Mouse (Mus musculus) frontal cortex, postnatal 25 days (tissue): Measurements from ENCODE around the gene Tasp1.
"Not testable (repeated sequence)": the region's sequence is repeated elsewhere in the genome, so short reads cannot be mapped to it uniquely, and the experiment has no call there.

ENCODE experiments used
- DNase-seq, 2 experiments: peaks; one replicate each; pipeline ENCODE4 v3.0.0; 2022; ENCODE audit warnings: low spot score in 2 of 2

The Tasp1 gene

DNA sequence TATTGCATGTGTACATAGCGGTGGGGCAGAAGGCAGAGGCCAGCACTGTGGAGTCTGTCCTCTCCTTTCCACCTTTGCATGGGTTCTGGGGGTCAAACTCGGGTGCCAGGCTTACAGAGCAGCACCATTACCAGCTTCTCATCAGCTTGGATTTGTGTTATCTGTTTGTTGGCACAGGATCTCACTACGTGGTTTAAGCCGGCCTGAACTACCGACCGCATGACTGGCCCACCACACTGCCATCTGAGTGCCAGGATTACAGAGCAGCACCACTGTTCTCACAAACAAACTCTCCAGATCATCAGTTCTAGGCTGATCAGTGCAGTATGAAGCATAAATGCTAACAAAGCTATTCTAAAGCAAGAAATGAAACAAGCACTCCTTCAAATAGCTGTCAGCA is 8.5 kb downstream of the Tasp1 start:
- DNase-seq: no peak

DNA sequence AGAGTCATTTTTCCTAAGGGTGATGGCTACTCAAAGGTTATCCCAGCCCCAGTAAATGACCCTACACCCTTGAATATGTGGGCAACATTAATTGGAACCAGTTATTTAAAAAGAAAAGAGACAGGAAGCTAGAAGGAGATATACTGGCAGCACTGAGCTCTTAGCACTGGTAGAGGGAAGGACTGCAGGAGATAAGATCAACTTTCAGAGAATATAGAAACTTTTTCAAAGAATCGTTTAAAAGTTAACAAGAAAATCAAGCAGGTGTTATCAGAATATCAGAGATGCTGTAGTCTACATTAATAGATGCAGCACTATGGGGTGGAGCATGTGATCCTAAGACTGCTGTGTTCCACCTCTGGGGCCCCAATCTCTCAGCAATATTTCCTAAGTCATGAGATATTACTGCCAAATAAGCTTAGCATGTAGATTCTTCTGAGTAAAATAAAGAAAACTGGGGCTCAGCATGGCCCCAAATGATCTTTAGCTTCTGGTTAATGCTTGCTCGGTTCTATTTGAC is 14.9 kb downstream of the Tasp1 start:
- no peak for DNase-seq

DNA sequence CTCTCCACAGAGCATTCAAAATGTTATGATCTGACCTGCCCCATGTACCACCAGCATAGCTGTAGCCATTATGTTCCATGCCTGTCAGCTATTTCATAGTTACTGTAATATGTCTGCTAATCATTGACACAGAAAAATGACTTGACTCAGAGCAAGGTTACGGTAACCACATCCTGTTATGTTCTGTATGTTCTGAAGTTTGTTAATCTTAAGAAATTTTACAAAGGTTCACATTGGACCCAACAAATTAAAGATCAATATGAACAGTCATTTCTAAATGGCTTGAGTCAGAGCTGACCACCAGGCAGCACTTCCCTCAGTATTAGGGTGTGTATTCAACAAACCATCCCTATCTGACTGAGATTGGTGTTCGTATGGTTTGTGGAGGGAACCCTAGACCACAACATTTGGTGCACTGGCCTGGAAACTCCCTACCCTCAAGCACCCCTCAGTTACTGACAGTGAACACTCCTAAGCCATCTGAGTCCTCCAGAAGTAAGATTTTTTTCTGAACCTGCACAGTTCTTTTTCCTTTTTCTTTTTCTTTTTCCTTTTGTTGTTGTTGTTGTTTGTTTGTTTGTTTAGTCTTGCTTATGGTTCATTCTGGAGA is 24.0 kb downstream of the Tasp1 start:
- DNase-seq: no peak

DNA sequence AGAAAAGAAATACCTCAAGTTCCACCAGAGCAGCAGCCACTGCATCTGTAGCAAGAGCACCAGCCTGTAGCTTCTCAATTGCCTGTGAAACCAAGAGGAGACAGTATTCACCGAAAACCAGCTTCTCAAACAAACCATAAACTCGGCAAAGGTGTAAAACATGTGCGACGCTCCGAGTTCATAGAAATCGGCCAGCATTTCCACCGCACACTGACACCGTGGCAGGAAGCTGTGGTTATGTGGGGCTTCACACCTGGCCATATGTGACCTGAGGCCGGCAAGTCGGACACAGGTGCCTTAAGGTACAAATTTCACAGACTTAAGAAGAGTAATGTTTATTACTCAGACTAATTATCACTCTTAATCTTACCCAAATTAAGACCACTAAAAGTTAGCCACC is 24.5 kb downstream of the Tasp1 start:
- DNase-seq: no peak

DNA sequence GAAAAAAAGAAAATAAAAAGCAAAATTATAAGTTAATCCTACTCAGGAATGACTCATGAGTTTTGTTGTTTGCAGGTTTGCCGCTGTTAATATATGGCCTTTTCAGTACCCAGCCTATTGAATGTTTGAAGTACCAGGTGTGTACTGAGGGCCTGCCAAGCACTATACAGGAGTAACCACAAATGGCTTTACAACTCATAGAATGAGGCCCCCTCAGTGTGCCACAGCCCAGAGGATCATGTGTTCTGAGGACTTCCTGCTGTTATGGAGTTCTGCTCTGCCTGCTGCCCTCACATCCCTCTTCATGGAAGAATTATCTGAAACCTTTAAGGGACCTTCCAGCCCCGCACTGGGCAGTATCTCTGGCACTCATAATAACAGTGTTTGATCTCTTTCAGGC is 29.1 kb downstream of the Tasp1 start:
- no peak for DNase-seq

DNA sequence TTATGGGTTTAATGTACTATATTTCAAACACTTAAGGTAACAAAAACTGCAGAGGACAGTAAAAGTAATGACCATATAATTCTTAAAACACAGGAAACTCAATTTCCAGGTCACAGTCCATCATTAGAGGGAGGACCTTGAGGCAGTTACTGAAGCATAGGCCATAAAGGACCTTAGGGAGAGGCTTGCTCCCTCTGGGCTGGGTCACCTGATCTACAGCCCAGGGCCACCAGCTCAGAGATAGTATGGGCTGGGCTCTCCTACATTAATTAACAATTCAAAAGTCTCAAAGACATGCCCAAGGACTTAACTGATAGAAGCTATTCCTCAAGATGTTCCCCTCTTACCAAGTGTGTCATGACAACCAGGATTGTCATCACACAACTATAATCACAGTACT is 29.8 kb downstream of the Tasp1 start:
- DNase-seq: no peak

DNA sequence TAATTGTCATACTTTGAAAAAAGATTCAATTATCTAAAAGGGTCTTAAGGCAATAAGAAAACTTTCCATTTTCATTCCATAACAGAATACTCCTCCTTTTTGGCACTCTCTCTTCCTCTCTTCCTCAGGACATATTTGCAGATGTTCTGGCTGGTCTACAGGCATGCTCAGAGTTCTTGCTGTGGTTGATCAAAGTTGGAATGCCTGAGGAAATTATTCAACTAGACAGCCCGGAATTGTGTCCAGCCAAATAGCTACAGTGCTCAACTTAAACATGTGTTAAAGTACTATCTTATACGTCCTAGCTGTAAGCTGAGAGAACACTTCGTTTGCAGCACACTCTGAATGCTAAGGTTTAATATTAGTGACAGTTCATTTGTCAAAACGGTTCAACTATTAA is 41.7 kb downstream of the Tasp1 start:
- DNase-seq: no peak

DNA sequence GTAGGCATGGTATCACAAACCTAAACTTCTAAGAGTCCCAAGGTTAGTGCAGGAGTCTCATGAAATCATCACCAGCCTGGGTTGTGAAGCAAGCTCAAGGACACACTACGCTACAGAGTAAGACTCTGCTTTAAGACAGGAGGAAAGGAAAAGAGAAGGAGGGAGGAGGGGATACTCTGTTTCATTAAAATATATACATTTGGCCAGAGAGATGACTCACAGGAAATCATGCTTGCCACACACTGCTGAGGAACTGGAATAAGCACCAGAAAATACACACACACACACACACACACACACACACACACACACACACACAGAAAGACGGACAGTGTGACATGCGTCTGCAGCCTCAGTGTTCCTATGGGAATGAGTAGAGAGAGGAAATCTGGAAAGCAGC is 59.2 kb downstream of the Tasp1 start:
- no peak for DNase-seq

DNA sequence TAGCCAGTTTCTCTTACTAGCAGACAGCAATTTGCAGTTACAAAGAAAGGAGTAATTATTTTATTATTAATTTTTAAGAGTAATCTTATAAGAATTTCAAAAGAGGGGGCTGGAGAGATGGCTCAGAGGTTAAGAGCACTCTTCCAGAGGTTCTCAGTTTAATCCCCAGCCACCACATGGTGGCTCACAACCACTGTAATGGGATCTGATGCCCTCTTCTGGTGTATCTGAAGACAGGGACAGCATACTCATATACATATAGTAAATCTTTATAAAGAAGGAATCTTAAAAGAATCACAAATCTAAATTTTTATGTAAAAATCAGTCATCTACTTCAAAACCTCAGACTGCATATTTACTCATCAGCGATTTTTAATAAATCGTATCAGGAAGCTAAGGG is 68.4 kb downstream of the Tasp1 start:
- no peak for DNase-seq

DNA sequence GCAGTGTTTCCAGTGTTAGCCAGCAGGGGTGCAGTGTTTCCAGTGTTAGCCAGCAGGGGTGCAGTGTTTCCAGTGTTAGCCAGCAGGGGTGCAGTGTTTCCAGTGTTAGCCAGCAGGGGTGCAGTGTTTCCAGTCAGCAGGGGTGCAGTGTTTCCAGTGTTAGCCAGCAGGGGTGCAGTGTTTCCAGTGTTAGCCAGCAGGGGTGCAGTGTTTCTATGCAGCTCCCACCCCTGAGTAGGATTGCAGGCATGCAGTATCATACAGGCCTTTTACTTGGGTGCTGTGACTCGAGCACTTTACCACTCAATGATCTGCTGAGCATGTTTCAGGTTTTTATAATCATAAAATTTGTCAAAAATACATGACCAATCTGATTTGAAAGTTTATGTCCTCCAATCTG is 76.7 kb downstream of the Tasp1 start:
- DNase-seq: not testable (repeated sequence)

DNA sequence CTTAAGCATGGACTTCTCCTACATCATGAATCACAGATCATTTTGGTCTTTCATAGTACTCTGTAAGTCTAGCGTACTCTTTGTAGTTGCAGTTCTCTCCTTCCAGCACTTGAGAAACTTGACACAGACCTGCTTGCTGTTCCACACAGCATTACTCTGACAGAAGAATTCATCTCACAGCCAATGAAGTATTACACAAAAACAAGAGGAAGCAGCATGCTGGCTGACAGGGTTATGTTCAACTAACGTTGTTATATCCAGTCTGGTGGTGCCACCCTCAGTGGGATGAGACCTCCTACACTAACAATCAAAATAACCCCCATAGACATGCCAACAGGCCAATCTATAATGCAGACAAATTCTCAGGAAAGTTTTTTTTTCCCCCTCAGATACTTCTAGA is 99.2 kb downstream of the Tasp1 start:
- DNase-seq: no peak

DNA sequence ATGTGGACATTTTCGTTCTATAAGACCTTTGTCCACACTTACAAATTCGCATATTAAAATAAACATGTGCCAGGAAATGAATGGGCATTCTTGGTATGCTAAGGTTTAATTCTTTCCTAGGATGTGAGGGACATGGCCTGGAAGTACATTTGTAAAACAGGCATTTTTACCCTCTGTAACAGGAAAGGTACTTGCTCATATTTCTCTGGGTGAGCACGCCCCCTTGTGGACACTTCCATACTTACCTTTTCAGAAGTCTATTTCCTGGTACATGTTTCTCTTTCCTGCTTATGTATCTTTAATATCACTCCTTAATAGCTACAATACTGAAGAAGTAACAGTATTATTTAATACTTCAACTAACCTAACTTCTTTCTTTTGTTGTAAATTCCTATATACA is 100.3 kb downstream of the Tasp1 start:
- peak; percentile 16 to 17 for DNase-seq

DNA sequence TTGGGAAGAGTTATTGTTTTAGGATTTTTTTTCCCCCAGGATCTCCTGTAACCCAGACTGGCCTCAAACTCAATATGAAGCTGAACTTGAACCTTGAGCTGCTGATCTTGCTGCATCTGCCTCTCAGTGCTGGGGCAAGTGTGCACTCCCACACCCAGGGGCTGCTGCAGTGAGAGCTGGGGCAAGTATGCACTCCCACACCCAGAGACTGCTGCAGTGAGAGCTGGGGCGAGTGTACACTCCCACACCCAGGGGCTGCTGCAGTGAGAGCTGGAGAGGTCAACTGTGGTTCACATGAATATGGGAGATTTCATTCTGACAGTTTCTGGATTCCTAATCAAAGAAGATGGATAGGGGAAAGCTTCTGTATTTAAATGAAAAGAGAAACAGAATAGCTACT is 117.8 kb downstream of the Tasp1 start:
- no peak for DNase-seq

DNA sequence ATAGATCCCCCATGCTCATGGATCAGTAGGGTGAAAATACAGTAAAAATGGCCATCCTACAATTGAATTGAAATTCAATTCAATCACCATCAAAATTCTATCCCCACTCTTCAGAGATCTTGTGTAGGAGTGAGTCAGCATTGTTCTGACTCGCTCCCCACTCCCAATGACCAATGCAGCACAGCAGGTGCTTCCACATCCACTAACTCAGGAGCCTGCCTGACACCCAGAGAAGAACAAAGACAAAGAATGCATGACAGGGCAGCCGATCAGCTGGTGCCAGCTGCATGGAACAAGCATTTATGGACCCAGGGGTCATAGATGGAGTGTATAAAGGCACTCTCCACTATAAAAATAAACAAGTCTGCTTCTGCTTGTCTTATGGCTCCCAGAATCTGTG is 129.0 kb downstream of the Tasp1 start:
- DNase-seq: no peak

DNA sequence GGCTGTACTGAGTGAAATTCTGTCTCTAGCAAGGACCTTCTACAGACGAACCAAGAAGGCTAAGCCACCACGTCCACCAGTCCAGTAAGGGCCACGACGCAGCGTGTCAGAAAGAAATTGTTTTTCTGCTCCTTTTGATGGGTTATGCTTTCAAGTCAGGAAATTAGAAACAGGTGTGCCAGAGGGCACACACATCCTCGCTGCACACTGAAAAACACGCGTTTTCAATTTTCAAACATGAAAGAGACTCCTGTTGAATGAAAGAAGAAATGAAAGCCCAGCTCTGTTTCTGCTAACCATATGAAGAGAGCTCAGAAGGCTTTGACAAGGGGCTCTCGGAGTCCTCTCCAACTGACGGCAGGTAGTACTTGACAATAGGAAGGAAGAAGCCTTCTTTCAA is 132.0 kb downstream of the Tasp1 start:
- DNase-seq: no peak

DNA sequence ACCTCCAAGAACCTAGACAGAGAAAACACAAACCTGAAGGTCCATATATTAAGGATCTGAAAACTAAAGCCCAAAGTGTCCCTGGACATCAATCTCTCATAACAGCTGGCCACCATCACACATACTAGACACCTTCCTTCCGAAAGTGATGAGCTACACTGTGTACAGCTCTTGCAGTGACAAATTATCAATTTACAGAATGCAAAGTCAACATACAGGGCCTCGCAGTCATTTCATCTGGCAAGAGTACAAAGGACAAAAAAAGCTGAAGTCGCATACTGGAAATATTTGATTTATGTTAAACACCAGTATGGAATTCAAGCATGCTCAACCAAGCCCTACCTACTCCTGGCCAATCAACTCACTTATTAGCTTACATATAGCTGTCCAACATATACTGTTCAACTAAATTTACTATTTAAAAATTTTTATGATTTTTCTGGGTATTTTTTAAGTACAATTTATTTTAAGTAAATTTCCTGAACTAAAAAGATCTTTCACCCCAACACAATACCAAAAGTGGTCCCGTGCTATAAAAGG is 132.5 kb downstream of the Tasp1 start:
- DNase-seq: no peak

DNA sequence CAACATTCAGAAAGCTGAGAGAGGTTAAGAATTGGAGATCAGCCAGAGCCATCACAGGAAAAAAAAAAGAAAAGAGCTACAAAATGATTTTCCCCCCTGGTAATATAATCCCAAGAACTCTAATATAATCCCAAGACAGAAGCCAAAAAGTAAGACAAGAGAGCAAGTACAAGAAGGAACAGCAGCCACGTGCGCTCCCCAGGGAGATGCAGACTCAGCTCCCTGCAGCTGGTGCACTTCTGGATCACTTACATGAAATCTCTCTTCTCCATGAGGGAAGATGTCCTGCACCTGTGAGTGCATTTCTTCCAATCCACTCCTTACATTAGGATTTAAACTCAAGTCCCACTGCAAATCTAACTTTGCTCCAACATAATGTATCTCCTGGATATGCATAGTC is 134.4 kb downstream of the Tasp1 start:
- no peak for DNase-seq

DNA sequence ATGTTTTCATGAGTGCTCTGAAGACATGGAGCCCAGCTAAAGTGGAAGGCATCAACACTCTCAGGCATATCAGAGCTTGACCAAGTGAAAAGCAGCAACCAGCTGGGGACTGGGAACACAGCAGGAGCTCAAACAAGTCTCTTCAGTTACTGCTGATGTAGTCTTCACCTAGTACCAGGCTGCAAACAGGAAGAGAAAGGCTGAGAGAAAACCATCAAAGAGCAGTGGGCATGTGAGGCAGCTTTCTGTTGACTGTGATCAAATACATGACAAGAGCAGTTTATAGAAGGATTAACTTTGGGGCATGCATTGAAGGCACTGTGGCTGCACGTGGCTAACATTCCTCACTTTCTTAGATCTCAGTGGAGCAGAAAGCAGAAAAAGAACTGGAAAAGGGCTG is 141.7 kb downstream of the Tasp1 start:
- DNase-seq: no peak

DNA sequence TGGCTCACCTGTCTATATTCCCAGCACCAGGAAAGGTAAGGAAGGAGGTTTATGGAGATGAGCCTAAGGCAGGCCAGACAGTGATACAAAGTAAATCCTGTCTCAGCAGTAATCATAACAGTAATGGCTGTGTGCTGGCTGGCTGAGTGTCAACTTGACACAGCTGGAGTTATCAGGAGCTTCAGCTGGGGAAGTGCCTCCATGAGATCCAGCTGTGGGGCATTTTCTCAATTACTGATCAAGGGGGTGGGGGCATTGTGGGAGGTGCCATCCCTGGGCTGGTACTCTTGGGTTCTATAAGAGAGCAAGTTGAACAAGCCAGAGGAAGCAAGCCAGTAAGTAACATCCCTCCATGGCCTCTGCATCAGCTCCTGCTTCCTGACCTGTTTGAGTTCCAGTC is 145.2 kb downstream of the Tasp1 start:
- DNase-seq: not testable (repeated sequence)

DNA sequence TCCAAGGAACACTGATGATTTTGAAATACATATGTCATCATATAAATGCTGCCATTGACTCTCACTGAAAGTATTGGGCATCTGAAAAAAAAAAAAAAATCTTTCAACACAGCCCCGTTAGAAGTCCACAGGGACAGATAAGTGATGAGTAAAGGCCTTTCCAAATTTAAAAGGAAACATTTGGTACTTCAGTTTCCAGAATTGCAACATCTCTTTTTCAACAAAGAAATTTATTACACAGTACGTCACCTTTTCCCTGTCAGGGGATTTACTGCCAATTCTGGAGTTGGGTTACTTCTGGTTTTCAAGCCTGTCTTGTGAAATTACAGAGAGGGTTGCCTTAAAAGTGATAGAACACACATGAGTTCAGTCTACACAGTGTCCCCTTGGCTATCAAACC is 146.8 kb downstream of the Tasp1 start:
- no peak for DNase-seq

DNA sequence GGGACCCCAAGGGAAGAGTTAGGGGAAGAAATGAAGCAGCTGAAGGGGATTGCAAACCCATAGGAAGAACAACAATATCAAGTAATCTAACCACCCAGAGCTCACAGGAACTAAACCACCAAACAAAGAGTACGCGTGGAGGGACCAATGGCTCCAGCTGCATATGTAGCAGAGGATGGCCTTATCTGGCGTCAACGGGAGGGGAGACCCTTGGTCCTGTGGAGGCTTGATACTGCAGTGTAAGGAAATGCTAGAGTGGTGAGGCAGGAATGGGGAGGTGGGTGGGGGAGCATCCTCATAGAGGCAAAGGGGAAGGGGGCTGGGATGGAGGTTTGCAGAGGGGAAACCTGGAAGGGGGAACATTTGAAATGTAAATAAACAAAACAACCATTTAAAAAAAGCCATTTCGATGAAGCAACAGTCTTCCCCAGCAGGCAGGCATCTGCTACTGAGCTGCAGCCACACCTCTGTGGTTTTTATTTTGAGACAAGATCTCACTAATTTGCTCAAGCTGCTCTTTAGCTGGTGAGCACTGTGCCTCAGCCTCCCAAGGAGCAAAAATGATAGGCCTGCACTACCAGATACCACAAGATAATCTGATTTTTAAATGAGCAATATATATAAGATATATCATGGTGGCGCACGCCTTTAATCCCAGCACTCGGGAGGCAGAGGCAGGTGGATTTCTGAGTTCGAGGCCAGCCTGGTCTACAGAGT is 160.0 kb downstream of the Tasp1 start:
- no peak for DNase-seq

DNA sequence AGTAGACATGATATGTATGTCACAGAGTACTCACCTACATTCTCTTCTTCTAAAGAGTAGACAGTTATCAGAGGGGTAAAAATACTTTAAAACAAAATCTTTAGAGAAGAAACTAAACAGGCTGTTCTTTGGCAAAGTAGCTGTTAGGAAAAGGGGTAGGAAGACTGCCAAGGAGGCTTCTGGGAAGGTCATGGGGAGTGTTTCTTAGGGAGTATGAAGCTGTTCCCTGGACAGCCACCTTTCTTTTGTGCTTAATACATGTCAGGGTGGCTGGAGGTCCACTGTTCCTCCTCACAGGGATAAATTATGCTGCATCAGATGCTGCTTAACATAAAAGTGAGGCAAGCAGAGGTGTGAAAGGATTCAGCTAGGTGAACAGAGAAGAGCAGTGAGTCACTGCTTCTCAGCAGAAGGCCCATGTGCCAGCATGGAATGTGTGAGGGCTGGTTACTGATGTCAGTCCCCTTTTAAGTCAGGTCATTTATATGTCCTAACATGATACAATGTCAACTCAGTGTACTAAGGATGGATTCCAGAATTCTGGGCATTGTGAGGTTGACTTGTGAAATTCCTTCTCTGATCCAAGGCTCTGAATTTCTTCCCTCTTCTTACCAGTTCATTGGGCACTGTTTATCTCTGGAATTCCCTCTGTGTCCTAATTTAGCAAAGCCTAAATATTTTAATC is 175.1 kb downstream of the Tasp1 start:
- no peak for DNase-seq

DNA sequence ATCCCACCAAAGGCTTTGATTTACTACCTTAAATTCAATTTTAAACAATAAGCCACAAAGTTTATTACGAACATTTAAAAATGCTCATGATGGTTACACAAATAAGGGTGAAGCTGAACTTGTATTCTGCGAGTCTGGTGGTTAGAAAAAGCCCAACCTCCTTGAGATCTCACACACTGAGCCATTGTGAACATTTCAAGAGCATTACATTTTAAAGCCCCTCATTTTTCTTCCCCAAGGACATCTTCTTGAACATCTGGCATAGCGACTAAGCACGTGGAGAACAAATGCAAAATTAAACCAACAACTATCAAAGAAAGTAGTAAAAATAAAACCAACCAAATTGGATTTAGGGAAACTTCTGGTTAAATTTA is 182.4 kb downstream of the Tasp1 start:
- no peak for DNase-seq
